Mouse (Mus musculus) frontal cortex, postnatal 10 days (tissue): ENCODE measurements around the gene Tsc22d4.
"Not testable (repeated sequence)": the region's sequence is repeated elsewhere in the genome, so short reads cannot be mapped to it uniquely, and the experiment has no call there.

Experiments used
- DNase-seq, 2 experiments: peaks; one replicate each; pipeline ENCODE4 v3.0.0; 2022; ENCODE audit warnings: low spot score in 2 of 2, mixed read lengths in 1 of 2

The Tsc22d4 gene

GRCm38 (mm10) chr5:137741023-137741931 lies 4.3 kb upstream of the Tsc22d4 start, which contains the start of gene Nyap1:
TSS of gene Nyap1 (minus strand) at chr5:137741607.
- peak; percentile 74 to 84 for DNase-seq

- no peak for DNase-seq
Measured at GRCm38 (mm10) chr5:137742048-137742447, 3.5 kb upstream of the Tsc22d4 start.

- DNase-seq: no peak
Measured at GRCm38 (mm10) chr5:137742836-137743235, 2.7 kb upstream of the Tsc22d4 start.

- no peak for DNase-seq
Measured at GRCm38 (mm10) chr5:137744197-137744596, 1.3 kb upstream of the Tsc22d4 start.

- peak; percentile 27 to 52 for DNase-seq
Measured at GRCm38 (mm10) chr5:137746282-137746850, 836 bp downstream of the Tsc22d4 start.

GRCm38 (mm10) chr5:137746851-137747325 lies 1.4 kb downstream of the Tsc22d4 start:
- DNase-seq: peak in 1 of 2 experiments; percentile 29

- peak; percentile 44 to 52 for DNase-seq
Measured at GRCm38 (mm10) chr5:137747326-137747961, 1.9 kb downstream of the Tsc22d4 start.

- peak in 1 of 2 experiments; percentile 44 for DNase-seq
Measured at GRCm38 (mm10) chr5:137748130-137748770, 2.7 kb downstream of the Tsc22d4 start.

- no peak for DNase-seq
Measured at GRCm38 (mm10) chr5:137749196-137749836, 3.8 kb downstream of the Tsc22d4 start.

- not testable (repeated sequence) for DNase-seq
Measured at GRCm38 (mm10) chr5:137750212-137750611, 4.7 kb downstream of the Tsc22d4 start.

GRCm38 (mm10) chr5:137751221-137751887 lies 5.8 kb downstream of the Tsc22d4 start:
- DNase-seq: no peak

GRCm38 (mm10) chr5:137751988-137752387 lies 6.5 kb downstream of the Tsc22d4 start:
- DNase-seq: no peak

GRCm38 (mm10) chr5:137753111-137753832 lies 7.7 kb downstream of the Tsc22d4 start:
- DNase-seq: no peak

GRCm38 (mm10) chr5:137755425-137755824 lies 9.9 kb downstream of the Tsc22d4 start:
- DNase-seq: no peak

- no peak for DNase-seq
Measured at GRCm38 (mm10) chr5:137756106-137756505, 10.6 kb downstream of the Tsc22d4 start.

GRCm38 (mm10) chr5:137756882-137757661 lies 11.5 kb downstream of the Tsc22d4 start:
- peak; percentile 69 to 85 for DNase-seq

GRCm38 (mm10) chr5:137757887-137758286 lies 12.4 kb downstream of the Tsc22d4 start:
- peak; percentile 83 to 94 for DNase-seq

GRCm38 (mm10) chr5:137758921-137759534 lies 13.5 kb downstream of the Tsc22d4 start:
- DNase-seq: no peak

GRCm38 (mm10) chr5:137759971-137760412 lies 14.5 kb downstream of the Tsc22d4 start:
- DNase-seq: peak; percentile 83 to 91
